Mouse (Mus musculus) heart, embryonic 15.5 days (tissue): ENCODE data around the gene Stk25. TPM values are rescaled to one million over a fixed set of nuclear protein-coding genes. Genes with fewer than 3 reads are reported as not detected.

ENCODE experiments used
- ATAC-seq: fragments of 200-750 bp; cut with Nextera tagmentation; replicated peaks from 2 replicates; pipeline ENCODE4 v1.8.0; 2017; ENCODE audit warnings: low read depth, moderate TSS enrichment; ENCODE audit not compliant: insufficient number of reproducible peaks, insufficient read depth, low FRiP score
- H3K27ac ChIP-seq: fragments of 300-500 bp; sonication (generic); 2 replicates; pipeline ENCODE4 v1.5.1; 2015; ENCODE audit warnings: mild to moderate bottlenecking, inconsistent platforms
- H3K27me3 ChIP-seq: fragments of 300-500 bp; sonication (generic); 2 replicates; pipeline ENCODE4 v1.6.1; 2015; ENCODE audit warnings: inconsistent platforms
- H3K36me3 ChIP-seq: fragments of 300-500 bp; sonication (generic); 2 replicates; pipeline ENCODE4 v1.6.1; 2015; ENCODE audit warnings: mild to moderate bottlenecking, inconsistent platforms
- H3K4me1 ChIP-seq: fragments of 300-500 bp; sonication (generic); replicated peaks from 2 replicates; pipeline ENCODE4 v1.6.1; 2015; ENCODE audit warnings: inconsistent platforms
- H3K4me2 ChIP-seq: fragments of 300-500 bp; sonication (generic); 2 replicates; pipeline ENCODE4 v1.6.1; 2015; ENCODE audit warnings: inconsistent platforms, mild to moderate bottlenecking, moderate library complexity
- H3K4me3 ChIP-seq: fragments of 300-500 bp; sonication (generic); 2 replicates; pipeline ENCODE4 v1.5.1; 2015; ENCODE audit warnings: mild to moderate bottlenecking, inconsistent platforms
- H3K9ac ChIP-seq: fragments of 300-500 bp; sonication (generic); 2 replicates; pipeline ENCODE4 v1.6.1; 2015; ENCODE audit warnings: mild to moderate bottlenecking, inconsistent platforms
- H3K9me3 ChIP-seq: fragments of 300-500 bp; sonication (generic); replicated peaks from 2 replicates; pipeline ENCODE4 v1.6.1; 2016; ENCODE audit warnings: inconsistent platforms
- WGBS: fragments of 180-500 bp; shearing (Covaris S2); methylation state at CpG from one replicate; pipeline ENCODE4 v1.1.7; 2015; ENCODE audit warnings: mixed read lengths; 5-methylcytosine and 5-hydroxymethylcytosine counted together
- polyA plus RNA-seq: library from polyadenylated mRNA; unstranded; fragments of >200 nt; fragmentation: Nextera tagmentation; extraction: Ambion mirVana; gene quantifications from 2 replicates; pipeline ENCODE4 v1.2.1, GENCODE M21; 2015

Gene Stk25
- polyA plus RNA-seq, 1 experiment from 2014 or later, result 124 TPM

- 1% methylated on average over 44 of the region's 44 CpGs for WGBS
- peak; percentile 98 for ATAC-seq
- Histone ChIP-seq H3K4me2 (peak overlapping the region; percentile 90), H3K27ac (peak overlapping the region; percentile 88), H3K4me1 (peaks cover 25% of the 10 kb centered on the region), H3K27me3 (no peaks in the 10 kb centered on the region), H3K9ac (peak overlapping the region; percentile 82), H3K36me3 (0 out of 2 replicates have a peak, but pooled peaks cover 5% of the 10 kb centered on the region), H3K9me3 (no peaks in the 10 kb centered on the region), H3K4me3 (peak overlapping the region; percentile 72)
Measured at GRCm38 (mm10) chr1:93635580-93636192, 22.8 kb downstream of the Stk25 start.

- H3K4me2 ChIP-seq, result peak overlapping the region; percentile 76
- peak; percentile 19 for ATAC-seq
- H3K9ac ChIP-seq, result peak overlapping the region; percentile 82
- 0 out of 2 replicates have a peak, but pooled peaks cover 5% of the 10 kb centered on the region for H3K36me3 ChIP-seq
- H3K27ac ChIP-seq, result peak overlapping the region; percentile 88
- H3K4me3 ChIP-seq, result peak overlapping the region; percentile 72
- H3K4me1 ChIP-seq, result peaks cover 25% of the 10 kb centered on the region
- H3K27me3 ChIP-seq, result no peaks in the 10 kb centered on the region
- under 1% methylated on average over 58 of the region's 58 CpGs for WGBS
- H3K9me3 ChIP-seq, result no peaks in the 10 kb centered on the region
Measured at GRCm38 (mm10) chr1:93635091-93635579, 23.3 kb downstream of the Stk25 start.

GRCm38 (mm10) chr1:93634481-93634891, 24.0 kb downstream of the Stk25 start:
- Histone ChIP-seq H3K4me2 (peak overlapping the region; percentile 76), H3K9ac (peak overlapping the region; percentile 82), H3K4me1 (peaks cover 25% of the 10 kb centered on the region), H3K36me3 (peaks cover 5% of the 10 kb centered on the region; the same call in 1 of the 2 replicates), H3K27me3 (no peaks in the 10 kb centered on the region), H3K9me3 (no peaks in the 10 kb centered on the region), H3K27ac (peak overlapping the region; percentile 88), H3K4me3 (peak overlapping the region; percentile 72)
- ATAC-seq, result no peak
- 8% methylated on average over 6 of the region's 6 CpGs for WGBS

- ATAC-seq, result no peak
- peaks cover 17% of the 10 kb centered on the region for H3K36me3 ChIP-seq
- H3K9me3 ChIP-seq, result no peaks in the 10 kb centered on the region
- no peak overlapping the region for H3K27ac ChIP-seq
- peaks cover 25% of the 10 kb centered on the region for H3K4me1 ChIP-seq
- no peak overlapping the region for H3K4me3 ChIP-seq
- no peak overlapping the region for H3K9ac ChIP-seq
- no peak overlapping the region for H3K4me2 ChIP-seq
- H3K27me3 ChIP-seq, result no peaks in the 10 kb centered on the region
- WGBS, result 54% methylated on average over 3 of the region's 3 CpGs
Measured at GRCm38 (mm10) chr1:93632723-93633122, 25.7 kb downstream of the Stk25 start.

- Histone ChIP-seq H3K9ac (no peak overlapping the region), H3K4me1 (peaks cover 19% of the 10 kb centered on the region), H3K27me3 (no peaks in the 10 kb centered on the region), H3K9me3 (no peaks in the 10 kb centered on the region), H3K36me3 (peaks cover 36% of the 10 kb centered on the region), H3K4me2 (no peak overlapping the region), H3K4me3 (no peak overlapping the region), H3K27ac (no peak overlapping the region)
- WGBS, result 83% methylated on average over 3 of the region's 3 CpGs
- no peak for ATAC-seq
Measured at GRCm38 (mm10) chr1:93630796-93631195, 27.7 kb downstream of the Stk25 start.

GRCm38 (mm10) chr1:93624502-93624901, 34.0 kb downstream of the Stk25 start:
- Histone ChIP-seq H3K4me3 (no peak overlapping the region), H3K27me3 (no peaks in the 10 kb centered on the region), H3K4me1 (no peaks in the 10 kb centered on the region), H3K36me3 (peaks cover 88% of the 10 kb centered on the region), H3K9me3 (no peaks in the 10 kb centered on the region), H3K9ac (no peak overlapping the region), H3K4me2 (no peak overlapping the region), H3K27ac (no peak overlapping the region)
- WGBS, result 39% methylated on average over 1 of the region's 1 CpGs
- ATAC-seq, result no peak

GRCm38 (mm10) chr1:93618948-93619347, 39.5 kb downstream of the Stk25 start:
- H3K9ac ChIP-seq, result no peak overlapping the region
- no peak overlapping the region for H3K4me2 ChIP-seq
- 53% methylated on average over 5 of the region's 5 CpGs for WGBS
- peaks cover 39% of the 10 kb centered on the region for H3K36me3 ChIP-seq
- H3K27me3 ChIP-seq, result no peaks in the 10 kb centered on the region
- H3K9me3 ChIP-seq, result no peaks in the 10 kb centered on the region
- no peak overlapping the region for H3K27ac ChIP-seq
- 0 out of 2 replicates have a peak, but pooled peaks cover 2% of the 10 kb centered on the region for H3K4me1 ChIP-seq
- no peak overlapping the region for H3K4me3 ChIP-seq
- no peak for ATAC-seq

- Histone ChIP-seq H3K9me3 (no peaks in the 10 kb centered on the region), H3K27me3 (no peaks in the 10 kb centered on the region), H3K9ac (no peak overlapping the region), H3K4me1 (0 out of 2 replicates have a peak, but pooled peaks cover 2% of the 10 kb centered on the region), H3K4me3 (no peak overlapping the region), H3K36me3 (peaks cover 32% of the 10 kb centered on the region), H3K27ac (no peak overlapping the region), H3K4me2 (no peak overlapping the region)
- 81% methylated on average over 4 of the region's 4 CpGs for WGBS
- no peak for ATAC-seq
Measured at GRCm38 (mm10) chr1:93618059-93618748, 40.3 kb downstream of the Stk25 start.

GRCm38 (mm10) chr1:93609762-93610161, 48.7 kb downstream of the Stk25 start:
- no peak overlapping the region for H3K4me2 ChIP-seq
- ATAC-seq, result no peak
- H3K36me3 ChIP-seq, result no peaks in the 10 kb centered on the region
- H3K27ac ChIP-seq, result no peak overlapping the region
- H3K27me3 ChIP-seq, result no peaks in the 10 kb centered on the region
- H3K9ac ChIP-seq, result no peak overlapping the region
- no peaks in the 10 kb centered on the region for H3K9me3 ChIP-seq
- H3K4me3 ChIP-seq, result no peak overlapping the region
- 87% methylated on average over 8 of the region's 8 CpGs for WGBS
- no peaks in the 10 kb centered on the region for H3K4me1 ChIP-seq

GRCm38 (mm10) chr1:93608696-93609245, 49.7 kb downstream of the Stk25 start:
- Histone ChIP-seq H3K9me3 (no peaks in the 10 kb centered on the region), H3K27ac (no peak overlapping the region), H3K4me3 (no peak overlapping the region), H3K36me3 (no peaks in the 10 kb centered on the region), H3K4me2 (no peak overlapping the region), H3K9ac (no peak overlapping the region), H3K27me3 (no peaks in the 10 kb centered on the region), H3K4me1 (no peaks in the 10 kb centered on the region)
- no peak for ATAC-seq
- 74% methylated on average over 4 of the region's 4 CpGs for WGBS
